Mouse (Mus musculus) heart, embryonic 10.5 days (tissue): ENCODE measurements around the gene Adamts3. TPM values are rescaled to one million over a fixed set of nuclear protein-coding genes. Genes with fewer than 3 reads are reported as not detected.
A peak's percentile ranks its signal among the peaks of the same experiment; 100 is the strongest.

Experiments used
- DNase-seq: peaks from one replicate; pipeline ENCODE4 v3.0.0-alpha.2; 2017; ENCODE audit warnings: low spot score
- H3K27ac ChIP-seq: fragments of 300-500 bp; sonication (generic); 2 replicates; pipeline ENCODE4 v1.5.1; 2016; ENCODE audit warnings: mild to moderate bottlenecking
- H3K27me3 ChIP-seq: fragments of 300-500 bp; sonication (generic); 2 replicates; pipeline ENCODE4 v1.6.1; 2016; ENCODE audit warnings: mild to moderate bottlenecking; ENCODE audit not compliant: poor library complexity, insufficient read depth, severe bottlenecking
- H3K36me3 ChIP-seq: fragments of 300-500 bp; sonication (generic); 2 replicates; pipeline ENCODE4 v1.6.1; 2016; ENCODE audit warnings: mild to moderate bottlenecking, moderate library complexity
- H3K4me1 ChIP-seq: fragments of 300-500 bp; sonication (generic); 2 replicates; pipeline ENCODE4 v1.6.1; 2016; ENCODE audit warnings: mild to moderate bottlenecking
- H3K4me3 ChIP-seq: fragments of 300-500 bp; sonication (generic); 2 replicates; pipeline ENCODE4 v1.5.1; 2016; ENCODE audit warnings: mild to moderate bottlenecking, moderate library complexity
- H3K9me3 ChIP-seq: fragments of 300-500 bp; sonication (generic); 2 replicates; pipeline ENCODE4 v1.6.1; 2016; ENCODE audit warnings: mild to moderate bottlenecking, moderate library complexity
- WGBS: fragments of 180-500 bp; shearing (Covaris S2); methylation state at CpG from one replicate; pipeline ENCODE4 v1.1.7; 2016; 5-methylcytosine and 5-hydroxymethylcytosine counted together
- polyA plus RNA-seq: library from polyadenylated mRNA; unstranded; fragments of >200 nt; fragmentation: Nextera tagmentation; extraction: Ambion mirVana; gene quantifications from 2 replicates; pipeline ENCODE4 v1.2.1, GENCODE M21; 2016

The Adamts3 gene
- polyA plus RNA-seq, 1 experiment from 2014 or later, result 3.3 TPM

DNA sequence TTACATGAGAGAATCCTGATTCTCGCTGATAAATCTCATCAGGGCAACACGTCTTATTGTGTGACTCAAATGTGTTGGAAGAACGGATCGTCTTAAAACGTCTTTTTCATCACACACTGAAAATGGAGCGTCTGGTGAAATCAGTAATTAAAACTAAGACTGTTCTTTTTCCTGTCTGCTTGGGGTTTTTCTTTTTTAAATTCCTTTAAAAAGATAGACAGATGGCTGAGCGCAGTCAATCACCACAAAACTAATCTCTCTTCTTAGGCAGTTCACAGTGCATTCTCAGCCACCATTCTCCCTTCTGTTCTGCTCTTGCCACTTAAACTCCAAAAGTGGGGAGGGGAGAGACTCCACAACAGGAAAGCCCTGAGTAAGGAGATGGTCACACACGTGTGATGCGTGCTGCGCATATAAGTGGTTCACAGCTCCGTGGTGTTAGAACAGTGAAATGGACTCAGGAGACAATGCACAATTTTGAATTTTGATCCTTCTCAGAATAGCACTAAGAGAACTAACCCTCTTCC lies 4.2 kb downstream of the Adamts3 start:
- H3K27ac ChIP-seq, result no peak overlapping the region
- H3K27me3 ChIP-seq, result no peaks in the 10 kb centered on the region
- no peak overlapping the region for H3K4me3 ChIP-seq
- H3K4me1 ChIP-seq, result peaks cover 18% of the 10 kb centered on the region; the same call in 1 of the 2 replicates
- no peak for DNase-seq
- no peaks in the 10 kb centered on the region for H3K9me3 ChIP-seq
- 85% methylated on average over 11 of the region's 11 CpGs for WGBS
- no peaks in the 10 kb centered on the region for H3K36me3 ChIP-seq

DNA sequence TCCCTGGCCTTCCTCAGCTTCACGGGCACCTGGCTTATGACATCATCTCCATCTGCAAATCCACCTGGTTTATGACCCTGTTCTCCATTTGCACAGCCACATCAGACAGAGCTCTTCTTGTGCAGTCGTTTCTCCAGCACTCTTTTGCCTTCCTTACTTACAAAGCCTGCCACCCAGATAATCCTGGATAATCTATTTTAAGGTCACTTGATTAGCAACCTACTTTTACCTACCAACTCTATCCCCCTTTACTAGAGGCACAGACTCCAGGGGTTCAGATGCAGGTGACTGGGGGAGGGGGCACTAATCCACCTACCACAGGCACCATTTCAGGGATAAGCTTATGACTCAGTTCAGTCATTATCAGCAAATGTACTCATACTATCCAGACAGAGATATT lies 10.5 kb downstream of the Adamts3 start:
- Histone ChIP-seq H3K27me3 (no peaks in the 10 kb centered on the region), H3K4me1 (peaks cover 3% of the 10 kb centered on the region), H3K36me3 (no peaks in the 10 kb centered on the region), H3K4me3 (no peak overlapping the region), H3K27ac (no peak overlapping the region), H3K9me3 (no peaks in the 10 kb centered on the region)
- no peak for DNase-seq
- 46% methylated on average over 2 of the region's 2 CpGs for WGBS

DNA sequence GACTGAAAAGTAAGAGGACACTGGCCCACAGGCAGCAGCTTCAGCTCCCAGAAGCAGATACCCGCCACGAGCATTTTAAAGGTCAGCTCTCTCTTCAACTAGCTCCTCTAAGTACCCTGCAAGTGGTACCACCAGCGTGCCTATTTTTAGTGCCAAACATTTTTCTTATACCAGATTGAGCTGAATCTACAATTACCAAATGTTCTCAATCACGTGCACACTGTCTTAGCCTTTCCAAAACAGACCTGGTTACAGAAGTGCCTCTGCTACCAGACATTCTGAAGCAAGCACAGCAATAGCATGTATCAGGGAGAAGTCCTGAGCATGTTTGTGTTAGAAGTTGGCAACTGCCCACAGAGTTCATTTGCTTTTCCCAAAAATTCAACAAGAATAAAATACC lies 23.5 kb downstream of the Adamts3 start:
- Histone ChIP-seq H3K9me3 (no peaks in the 10 kb centered on the region), H3K36me3 (no peaks in the 10 kb centered on the region), H3K27ac (no peak overlapping the region), H3K4me3 (no peak overlapping the region), H3K27me3 (no peaks in the 10 kb centered on the region), H3K4me1 (no peaks in the 10 kb centered on the region)
- 58% methylated on average over 4 of the region's 4 CpGs for WGBS
- no peak for DNase-seq

DNA sequence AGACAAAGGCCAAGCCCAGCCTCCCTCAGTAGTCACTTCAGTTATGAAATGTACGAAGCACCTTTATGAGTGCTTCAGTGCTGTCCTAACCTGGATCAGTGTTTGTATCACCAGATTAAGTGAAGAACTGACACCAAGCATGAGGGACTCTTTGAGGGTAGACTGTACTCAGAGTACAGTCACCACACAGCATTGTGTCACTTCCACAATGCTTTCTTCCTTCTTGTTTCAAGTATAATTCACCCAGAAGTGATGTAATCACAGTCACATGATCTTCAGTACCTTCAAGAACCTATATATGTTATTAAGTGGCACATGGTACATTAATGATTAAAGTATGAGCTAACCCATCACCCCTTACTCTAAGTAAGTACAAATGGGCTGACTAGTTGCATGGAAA lies 24.3 kb downstream of the Adamts3 start:
- Histone ChIP-seq H3K9me3 (no peaks in the 10 kb centered on the region), H3K36me3 (no peaks in the 10 kb centered on the region), H3K27me3 (no peaks in the 10 kb centered on the region), H3K4me3 (no peak overlapping the region), H3K27ac (no peak overlapping the region), H3K4me1 (no peaks in the 10 kb centered on the region)
- DNase-seq, result no peak
- WGBS, result 86% methylated on average over 1 of the region's 1 CpGs

- Histone ChIP-seq H3K27me3 (no peaks in the 10 kb centered on the region), H3K4me1 (peaks cover 9% of the 10 kb centered on the region), H3K36me3 (no peaks in the 10 kb centered on the region), H3K9me3 (no peaks in the 10 kb centered on the region), H3K4me3 (no peak overlapping the region), H3K27ac (no peak overlapping the region)
- DNase-seq, result no peak
- 79% methylated on average over 1 of the region's 1 CpGs for whole genome bisulfite sequencing
These were observed 36.6 kb downstream of the Adamts3 start for GRCm38 (mm10) chr5:89846551-89846950.

GRCm38 (mm10) chr5:89844354-89844753 lies 38.8 kb downstream of the Adamts3 start:
- H3K4me3 ChIP-seq, result no peak overlapping the region; the same call in 1 of the 2 replicates
- no peak for DNase-seq
- no peaks in the 10 kb centered on the region for H3K9me3 ChIP-seq
- peak overlapping the region; percentile 47; the same call in 1 of the 2 replicates for H3K27ac ChIP-seq
- H3K4me1 ChIP-seq, result peaks cover 9% of the 10 kb centered on the region
- H3K36me3 ChIP-seq, result no peaks in the 10 kb centered on the region
- H3K27me3 ChIP-seq, result no peaks in the 10 kb centered on the region
- WGBS, result 22% methylated on average over 5 of the region's 5 CpGs

- Histone ChIP-seq H3K4me3 (no peak overlapping the region), H3K4me1 (peaks cover 9% of the 10 kb centered on the region), H3K9me3 (no peaks in the 10 kb centered on the region), H3K27me3 (no peaks in the 10 kb centered on the region), H3K36me3 (no peaks in the 10 kb centered on the region), H3K27ac (0 out of 2 replicates have a peak overlapping the region, but pooled peaks have one; percentile 29)
- 85% methylated on average over 7 of the region's 7 CpGs for WGBS
- no peak for DNase-seq
These were observed 39.7 kb downstream of the Adamts3 start for GRCm38 (mm10) chr5:89843478-89843877.

DNA sequence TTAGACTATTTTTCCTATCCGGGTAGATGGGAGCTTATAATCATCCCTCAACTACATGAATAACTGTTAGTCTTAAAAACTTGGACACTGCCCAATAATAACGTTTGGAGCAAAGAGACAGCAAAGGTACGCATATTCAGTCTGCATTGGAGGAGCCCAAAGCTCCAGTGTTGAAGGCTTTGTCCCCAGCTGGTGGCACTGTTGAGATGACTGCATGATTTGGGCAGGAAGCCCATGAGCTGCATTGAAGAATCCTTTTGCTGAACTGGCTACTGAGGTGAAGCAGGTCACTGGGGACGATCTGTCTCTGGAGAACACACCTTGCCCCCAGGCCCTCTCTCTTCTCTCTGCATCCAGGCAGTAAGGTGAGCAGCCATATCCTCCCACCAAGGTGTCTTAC lies 43.5 kb downstream of the Adamts3 start:
- Histone ChIP-seq H3K36me3 (no peaks in the 10 kb centered on the region), H3K9me3 (no peaks in the 10 kb centered on the region), H3K27ac (no peak overlapping the region), H3K4me3 (no peak overlapping the region), H3K27me3 (no peaks in the 10 kb centered on the region), H3K4me1 (peaks cover 8% of the 10 kb centered on the region)
- 70% methylated on average over 4 of the region's 4 CpGs for WGBS
- no peak for DNase-seq

- no peaks in the 10 kb centered on the region for H3K9me3 ChIP-seq
- DNase-seq, result no peak
- WGBS, result 93% methylated on average over 1 of the region's 1 CpGs
- H3K4me3 ChIP-seq, result no peak overlapping the region
- no peaks in the 10 kb centered on the region for H3K36me3 ChIP-seq
- H3K27me3 ChIP-seq, result no peaks in the 10 kb centered on the region
- no peaks in the 10 kb centered on the region for H3K4me1 ChIP-seq
- no peak overlapping the region for H3K27ac ChIP-seq
These were observed 62.0 kb downstream of the Adamts3 start for GRCm38 (mm10) chr5:89821175-89821574.

DNA sequence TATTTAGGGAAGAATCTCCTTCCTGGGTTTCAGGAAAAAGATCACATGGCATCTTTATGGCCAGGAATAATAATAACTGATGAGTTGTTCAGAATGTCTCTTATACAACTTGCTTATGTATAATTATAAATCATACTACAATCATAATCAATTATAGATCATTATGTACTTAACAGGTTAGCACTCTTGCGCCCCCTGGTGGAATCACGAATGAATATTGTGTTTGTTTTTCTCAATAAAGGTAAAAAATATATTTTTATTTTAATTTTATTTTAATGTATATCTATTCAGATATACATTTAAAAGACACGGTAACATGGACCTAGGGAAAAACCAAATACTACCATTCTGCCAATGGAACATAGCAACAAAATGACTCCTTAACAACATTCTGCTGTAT lies 63.6 kb downstream of the Adamts3 start:
- no peak for DNase-seq
- 16% methylated on average over 3 of the region's 3 CpGs for WGBS

GRCm38 (mm10) chr5:89816610-89817009 lies 66.5 kb downstream of the Adamts3 start:
- H3K4me1 ChIP-seq, result no peaks in the 10 kb centered on the region
- H3K4me3 ChIP-seq, result no peak overlapping the region
- no peaks in the 10 kb centered on the region for H3K9me3 ChIP-seq
- no peak overlapping the region for H3K27ac ChIP-seq
- DNase-seq, result no peak
- no peaks in the 10 kb centered on the region for H3K36me3 ChIP-seq
- H3K27me3 ChIP-seq, result no peaks in the 10 kb centered on the region
- 76% methylated on average over 6 of the region's 6 CpGs for WGBS

More for the DNA sequence above, 63.6 kb downstream of the Adamts3 start:
- H3K4me1 ChIP-seq, result no peaks in the 10 kb centered on the region
- H3K27me3 ChIP-seq, result no peaks in the 10 kb centered on the region
- H3K27ac ChIP-seq, result no peak overlapping the region
- no peaks in the 10 kb centered on the region for H3K9me3 ChIP-seq
- no peak overlapping the region for H3K4me3 ChIP-seq
- no peaks in the 10 kb centered on the region for H3K36me3 ChIP-seq

DNA sequence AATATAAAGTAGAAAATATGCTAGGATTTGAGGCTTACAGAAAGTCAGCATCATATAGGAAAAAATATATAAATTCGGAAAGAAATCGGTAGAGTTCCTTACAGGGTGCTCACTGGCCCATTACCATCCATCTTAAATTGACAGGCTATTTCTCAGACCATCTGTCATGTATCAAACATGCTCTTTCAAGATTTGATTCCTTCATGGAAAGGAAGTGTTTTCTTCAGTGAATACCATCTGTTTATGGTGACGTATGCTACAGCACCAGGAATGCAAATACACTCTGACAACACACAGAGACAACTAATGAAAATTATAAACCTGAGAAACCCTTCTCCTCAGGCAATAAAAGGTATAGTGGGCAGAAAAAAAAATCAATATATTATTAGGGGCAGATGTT lies 68.6 kb downstream of the Adamts3 start:
- no peak overlapping the region for H3K27ac ChIP-seq
- 83% methylated on average over 3 of the region's 3 CpGs for WGBS
- DNase-seq, result no peak
- no peaks in the 10 kb centered on the region for H3K4me1 ChIP-seq
- no peak overlapping the region for H3K4me3 ChIP-seq
- H3K27me3 ChIP-seq, result no peaks in the 10 kb centered on the region
- H3K9me3 ChIP-seq, result no peaks in the 10 kb centered on the region
- H3K36me3 ChIP-seq, result no peaks in the 10 kb centered on the region

DNA sequence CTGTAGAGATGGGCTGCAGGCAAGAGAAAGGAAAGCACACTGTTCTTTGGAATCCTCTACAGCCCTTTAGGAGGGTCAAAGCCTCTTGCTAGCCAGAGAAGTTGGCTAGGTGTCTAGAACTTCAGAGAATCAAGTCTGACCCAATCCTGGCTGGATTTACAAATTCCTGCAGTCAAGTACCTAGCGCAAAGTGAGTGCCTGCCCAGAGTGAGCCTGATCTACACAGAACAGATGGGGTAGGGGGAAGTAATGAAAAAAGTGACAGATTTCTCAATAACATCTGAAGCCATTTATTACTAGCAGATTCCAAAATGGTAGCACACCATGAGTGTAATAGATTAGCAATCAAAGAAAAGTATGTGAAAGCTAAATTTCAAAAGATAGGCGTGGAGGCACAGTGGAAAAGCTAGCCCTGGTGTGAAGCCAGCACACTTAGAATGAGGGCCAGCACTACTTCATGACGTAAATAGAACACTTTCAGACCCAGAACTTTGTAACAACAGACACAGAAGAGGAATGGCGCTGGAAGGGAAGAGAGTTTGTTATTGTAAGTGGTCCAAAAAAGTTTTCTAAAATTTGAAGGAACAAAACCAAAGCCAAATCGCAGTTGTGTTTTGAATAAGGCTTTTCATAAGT lies 82.8 kb downstream of the Adamts3 start:
- H3K27ac ChIP-seq, result no peak overlapping the region
- H3K4me3 ChIP-seq, result no peak overlapping the region
- H3K9me3 ChIP-seq, result no peaks in the 10 kb centered on the region
- no peaks in the 10 kb centered on the region for H3K27me3 ChIP-seq
- no peaks in the 10 kb centered on the region for H3K36me3 ChIP-seq
- 82% methylated on average over 5 of the region's 5 CpGs for WGBS
- H3K4me1 ChIP-seq, result no peaks in the 10 kb centered on the region
- no peak for DNase-seq

GRCm38 (mm10) chr5:89793706-89794105 lies 89.4 kb downstream of the Adamts3 start:
- WGBS, result 96% methylated on average over 3 of the region's 3 CpGs

More at GRCm38 (mm10) chr5:89793706-89794105, 89.4 kb downstream of the Adamts3 start:
- H3K4me3 ChIP-seq, result no peak overlapping the region
- H3K36me3 ChIP-seq, result no peaks in the 10 kb centered on the region
- no peaks in the 10 kb centered on the region for H3K9me3 ChIP-seq
- H3K27ac ChIP-seq, result no peak overlapping the region
- no peak for DNase-seq
- H3K27me3 ChIP-seq, result no peaks in the 10 kb centered on the region
- no peaks in the 10 kb centered on the region for H3K4me1 ChIP-seq
